Mouse (Mus musculus): Measurements from ENCODE around the gene Frmd4a. TPM values are rescaled to one million over a fixed set of nuclear protein-coding genes. Genes with fewer than 3 reads are reported as not detected.
"Not testable (repeated sequence)": the region's sequence is repeated elsewhere in the genome, so short reads cannot be mapped to it uniquely, and the experiment has no call there.

The Frmd4a gene
- polyA plus RNA-seq, 1 experiment, result 7.7 TPM

GRCm38 (mm10) chr2:4616995-4617394 lies 599.5 kb downstream of the Frmd4a start:
- Histone ChIP-seq H3K4me1 (peaks cover 8% of the 10 kb centered on the region), H3K36me3 (replicated peaks; ENCODE audit: low read length) (peaks cover 20% of the 10 kb centered on the region), H3K4me3 (replicated peaks) (no peak overlapping the region), H3K9me3 (no peaks in the 10 kb centered on the region), H3K27me3 (replicated peaks) (no peaks in the 10 kb centered on the region)
- no peak for TF ChIP-seq GATA1 (IDR thresholded peaks at IDR 0.05; ENCODE audit: borderline replicate concordance, low read length)
- TF ChIP-seq FLI1 (IDR thresholded peaks at IDR 0.05; ENCODE audit: low read length), result no peak

- H3K27me3 ChIP-seq (replicated peaks); H3K4me3 ChIP-seq (replicated peaks); H3K4me1 ChIP-seq; H3K9me3 ChIP-seq: not testable (repeated sequence)
- H3K36me3 ChIP-seq (replicated peaks; ENCODE audit: low read length), result peaks cover 14% of the 10 kb centered on the region
Observed at GRCm38 (mm10) chr2:4619126-4619525, 601.6 kb downstream of the Frmd4a start.

- no peak overlapping the region for H3K4me3 ChIP-seq (replicated peaks)
- peaks cover 18% of the 10 kb centered on the region for H3K36me3 ChIP-seq (replicated peaks; ENCODE audit: low read length)
- no peaks in the 10 kb centered on the region for H3K9me3 ChIP-seq
- TF ChIP-seq GATA1 (IDR thresholded peaks at IDR 0.05; ENCODE audit: borderline replicate concordance, low read length) (no peak), FLI1 (IDR thresholded peaks at IDR 0.05; ENCODE audit: low read length) (no peak)
- no peaks in the 10 kb centered on the region for H3K27me3 ChIP-seq (replicated peaks)
- H3K4me1 ChIP-seq, result no peaks in the 10 kb centered on the region
Observed at GRCm38 (mm10) chr2:4619893-4620593, 602.5 kb downstream of the Frmd4a start.

- H3K4me3 ChIP-seq (replicated peaks), result no peak overlapping the region
- no peaks in the 10 kb centered on the region for H3K9me3 ChIP-seq
- TF ChIP-seq FLI1 (IDR thresholded peaks at IDR 0.05; ENCODE audit: low read length), result no peak
- peaks cover 18% of the 10 kb centered on the region for H3K36me3 ChIP-seq (replicated peaks; ENCODE audit: low read length)
- no peaks in the 10 kb centered on the region for H3K4me1 ChIP-seq
- H3K27me3 ChIP-seq (replicated peaks), result no peaks in the 10 kb centered on the region
Observed at GRCm38 (mm10) chr2:4620640-4621401, 603.3 kb downstream of the Frmd4a start.

GRCm38 (mm10) chr2:4621471-4621985 lies 604.0 kb downstream of the Frmd4a start:
- no peaks in the 10 kb centered on the region for H3K9me3 ChIP-seq
- H3K36me3 ChIP-seq (replicated peaks; ENCODE audit: low read length), result peaks cover 23% of the 10 kb centered on the region
- H3K27me3 ChIP-seq (replicated peaks), result no peaks in the 10 kb centered on the region
- TF ChIP-seq GATA1 (IDR thresholded peaks at IDR 0.05; ENCODE audit: borderline replicate concordance, low read length) (no peak), FLI1 (IDR thresholded peaks at IDR 0.05; ENCODE audit: low read length) (no peak)
- H3K4me1 ChIP-seq, result no peaks in the 10 kb centered on the region
- H3K4me3 ChIP-seq (replicated peaks), result no peak overlapping the region

- no peaks in the 10 kb centered on the region for H3K9me3 ChIP-seq
- H3K27me3 ChIP-seq (replicated peaks), result no peaks in the 10 kb centered on the region
- H3K4me3 ChIP-seq (replicated peaks), result no peak overlapping the region
- H3K36me3 ChIP-seq (replicated peaks; ENCODE audit: low read length), result peaks cover 54% of the 10 kb centered on the region
- TF ChIP-seq FLI1 (IDR thresholded peaks at IDR 0.05; ENCODE audit: low read length) (no peak), GATA1 (IDR thresholded peaks at IDR 0.05; ENCODE audit: borderline replicate concordance, low read length) (no peak)
- H3K4me1 ChIP-seq, result peaks cover 7% of the 10 kb centered on the region
Observed at GRCm38 (mm10) chr2:4626911-4627310, 609.4 kb downstream of the Frmd4a start.

GRCm38 (mm10) chr2:4628920-4629319 lies 611.4 kb downstream of the Frmd4a start:
- H3K27me3 ChIP-seq (replicated peaks), result no peaks in the 10 kb centered on the region
- peaks cover 7% of the 10 kb centered on the region for H3K4me1 ChIP-seq
- H3K36me3 ChIP-seq (replicated peaks; ENCODE audit: low read length), result peaks cover 59% of the 10 kb centered on the region
- H3K4me3 ChIP-seq (replicated peaks), result no peak overlapping the region
- H3K9me3 ChIP-seq, result no peaks in the 10 kb centered on the region
- TF ChIP-seq FLI1 (IDR thresholded peaks at IDR 0.05; ENCODE audit: low read length), result no peak
- TF ChIP-seq GATA1 (IDR thresholded peaks at IDR 0.05; ENCODE audit: borderline replicate concordance, low read length), result no peak

GRCm38 (mm10) chr2:4629470-4629869 lies 612.0 kb downstream of the Frmd4a start:
- Histone ChIP-seq H3K4me1 (peaks cover 7% of the 10 kb centered on the region), H3K36me3 (replicated peaks; ENCODE audit: low read length) (peaks cover 60% of the 10 kb centered on the region)

GRCm38 (mm10) chr2:4630197-4630835 lies 612.8 kb downstream of the Frmd4a start:
- H3K27me3 ChIP-seq (replicated peaks), result no peaks in the 10 kb centered on the region
- no peaks in the 10 kb centered on the region for H3K9me3 ChIP-seq
- H3K4me3 ChIP-seq (replicated peaks), result no peak overlapping the region
- peaks cover 7% of the 10 kb centered on the region for H3K4me1 ChIP-seq
- no peak for TF ChIP-seq FLI1 (IDR thresholded peaks at IDR 0.05; ENCODE audit: low read length)
- H3K36me3 ChIP-seq (replicated peaks; ENCODE audit: low read length), result peaks cover 68% of the 10 kb centered on the region

More at GRCm38 (mm10) chr2:4629470-4629869, 612.0 kb downstream of the Frmd4a start:
- H3K4me3 ChIP-seq (replicated peaks), result peak overlapping the region; percentile 47
- no peaks in the 10 kb centered on the region for H3K9me3 ChIP-seq
- no peaks in the 10 kb centered on the region for H3K27me3 ChIP-seq (replicated peaks)
- no peak for TF ChIP-seq FLI1 (IDR thresholded peaks at IDR 0.05; ENCODE audit: low read length)
- no peak for TF ChIP-seq GATA1 (IDR thresholded peaks at IDR 0.05; ENCODE audit: borderline replicate concordance, low read length)

- H3K4me3 ChIP-seq (replicated peaks), result no peak overlapping the region
- H3K9me3 ChIP-seq, result no peaks in the 10 kb centered on the region
- TF ChIP-seq GATA1 (IDR thresholded peaks at IDR 0.05; ENCODE audit: borderline replicate concordance, low read length) (no peak), FLI1 (IDR thresholded peaks at IDR 0.05; ENCODE audit: low read length) (no peak)
- H3K4me1 ChIP-seq, result no peaks in the 10 kb centered on the region
- H3K27me3 ChIP-seq (replicated peaks), result no peaks in the 10 kb centered on the region
- H3K36me3 ChIP-seq (replicated peaks; ENCODE audit: low read length), result peaks cover 85% of the 10 kb centered on the region
Observed at GRCm38 (mm10) chr2:4635804-4636203, 618.3 kb downstream of the Frmd4a start.
